Mouse (Mus musculus) retina, postnatal 1 day (tissue): Measurements from ENCODE around the gene Cep72.
A peak's percentile ranks its signal among the peaks of the same experiment; 100 is the strongest.
"Not testable (repeated sequence)": the region's sequence is repeated elsewhere in the genome, so short reads cannot be mapped to it uniquely, and the experiment has no call there.

Experiments
- DNase-seq: peaks from one replicate; pipeline ENCODE4 v3.0.0-alpha.2; 2012

Gene Cep72

DNA sequence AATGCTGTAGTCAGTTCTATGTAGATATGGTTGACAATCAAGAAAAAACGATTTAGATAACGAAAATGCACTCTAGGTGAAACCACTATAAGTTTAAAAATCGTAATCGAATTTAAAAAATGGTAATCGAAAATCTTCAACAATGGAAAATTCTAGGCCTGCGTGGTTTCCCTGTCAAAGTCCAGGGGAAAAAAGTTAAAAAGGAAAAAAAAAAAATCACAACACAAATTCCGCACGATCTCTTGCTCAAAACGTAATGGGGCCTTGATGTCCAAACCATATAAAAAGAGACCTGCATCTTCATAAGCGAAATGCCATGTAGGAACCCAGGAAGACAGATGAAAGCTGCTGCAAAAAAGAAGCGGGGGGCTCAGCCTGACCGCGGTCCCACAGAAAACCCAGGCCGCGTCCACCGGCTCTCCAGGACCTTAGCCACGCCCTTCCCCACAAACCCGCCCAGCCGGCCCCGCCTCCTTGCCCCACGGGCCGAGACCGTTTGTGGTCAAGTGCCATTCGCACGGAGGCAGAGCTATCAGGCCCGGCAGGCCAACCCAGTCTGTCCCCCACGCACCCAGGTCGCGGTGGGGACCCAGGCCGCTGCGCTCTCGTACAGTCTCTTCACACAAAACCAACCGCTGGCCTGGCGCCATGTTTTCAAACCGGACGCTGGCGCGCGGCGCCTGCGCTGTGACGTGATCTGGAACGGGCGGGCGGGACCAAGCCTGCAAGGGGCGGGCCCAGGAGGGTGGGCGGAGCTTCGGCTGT lies at the start of gene Cep72:
Gene Cep72, minus strand, starts transcription at position 687 of the 765 bp plus-strand sequence.
- peak; percentile 93 for DNase-seq

DNA sequence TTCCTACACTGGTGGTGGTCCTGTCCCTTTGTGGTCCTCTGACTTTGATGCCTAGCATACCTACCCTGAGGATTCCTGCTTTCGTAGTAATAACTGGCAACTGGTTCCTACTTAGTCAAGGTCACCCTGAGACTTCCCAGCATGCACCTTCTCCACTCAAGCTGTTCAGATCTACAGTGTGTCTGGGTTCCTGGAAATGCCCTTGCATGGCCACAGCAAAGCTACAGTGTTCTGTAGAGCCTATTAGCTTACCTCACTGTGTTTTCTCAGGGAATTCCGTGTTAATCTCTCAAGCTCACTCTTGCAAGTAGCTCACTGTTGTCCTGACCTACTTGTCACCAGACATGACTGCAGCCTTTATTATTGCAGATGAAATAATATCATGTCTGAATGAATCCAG lies 45.3 kb upstream of the Cep72 start:
- DNase-seq, result peak; percentile 12

DNA sequence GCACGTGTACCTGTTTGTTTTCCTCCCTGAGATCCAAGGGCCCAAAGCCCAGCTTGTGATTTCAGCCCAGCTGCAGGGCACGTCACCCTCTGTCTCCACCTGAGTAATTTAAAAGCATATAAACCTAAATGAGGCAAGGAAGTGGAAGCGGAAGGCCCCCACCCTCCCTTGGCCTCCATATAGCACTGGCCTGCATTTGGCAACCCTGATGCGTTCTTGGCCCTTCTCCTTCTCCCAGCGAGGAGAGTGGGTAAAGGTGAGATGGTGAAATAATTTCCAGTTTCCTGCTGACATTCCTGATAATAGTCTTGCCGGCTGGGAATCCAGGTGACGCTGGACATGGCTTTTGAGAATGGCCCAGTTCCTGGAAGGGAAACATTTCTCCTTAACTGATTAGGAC lies 42.3 kb upstream of the Cep72 start:
- DNase-seq, result no peak

DNA sequence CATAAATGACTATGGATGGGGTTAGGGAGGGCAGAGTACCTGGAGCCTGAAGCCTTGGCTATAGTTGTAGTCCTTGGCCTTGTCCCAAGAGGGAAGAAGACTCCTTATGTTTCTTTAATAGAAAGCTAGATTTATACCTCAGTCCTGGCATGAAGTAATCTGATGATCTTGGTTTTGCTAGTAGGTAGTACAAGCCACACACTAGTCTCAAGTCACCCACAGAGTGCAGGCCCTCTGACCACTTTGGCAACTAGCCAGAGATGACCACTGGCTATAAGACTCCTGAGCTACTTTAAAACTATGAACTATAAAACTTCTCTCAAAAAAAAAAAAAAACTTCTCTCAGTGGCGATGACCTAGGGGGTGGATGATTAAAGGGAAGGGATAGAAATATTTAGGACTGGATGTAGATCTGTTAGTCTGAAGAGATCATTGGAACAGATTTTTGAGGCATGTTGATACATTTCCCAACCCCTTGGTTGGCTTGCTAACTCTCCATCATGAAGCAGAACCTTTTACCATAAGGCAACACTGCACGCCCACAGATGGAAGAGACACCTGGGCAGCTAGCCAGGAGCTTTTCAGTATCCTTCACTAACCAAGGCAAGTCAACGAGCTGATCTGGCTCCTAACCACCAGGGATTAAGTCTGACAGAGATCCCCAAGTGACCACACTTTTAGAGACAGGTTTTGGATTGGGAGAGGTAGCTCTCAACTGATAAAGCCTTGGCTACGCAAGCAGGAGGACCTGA lies 40.9 kb upstream of the Cep72 start:
- no peak for DNase-seq

DNA sequence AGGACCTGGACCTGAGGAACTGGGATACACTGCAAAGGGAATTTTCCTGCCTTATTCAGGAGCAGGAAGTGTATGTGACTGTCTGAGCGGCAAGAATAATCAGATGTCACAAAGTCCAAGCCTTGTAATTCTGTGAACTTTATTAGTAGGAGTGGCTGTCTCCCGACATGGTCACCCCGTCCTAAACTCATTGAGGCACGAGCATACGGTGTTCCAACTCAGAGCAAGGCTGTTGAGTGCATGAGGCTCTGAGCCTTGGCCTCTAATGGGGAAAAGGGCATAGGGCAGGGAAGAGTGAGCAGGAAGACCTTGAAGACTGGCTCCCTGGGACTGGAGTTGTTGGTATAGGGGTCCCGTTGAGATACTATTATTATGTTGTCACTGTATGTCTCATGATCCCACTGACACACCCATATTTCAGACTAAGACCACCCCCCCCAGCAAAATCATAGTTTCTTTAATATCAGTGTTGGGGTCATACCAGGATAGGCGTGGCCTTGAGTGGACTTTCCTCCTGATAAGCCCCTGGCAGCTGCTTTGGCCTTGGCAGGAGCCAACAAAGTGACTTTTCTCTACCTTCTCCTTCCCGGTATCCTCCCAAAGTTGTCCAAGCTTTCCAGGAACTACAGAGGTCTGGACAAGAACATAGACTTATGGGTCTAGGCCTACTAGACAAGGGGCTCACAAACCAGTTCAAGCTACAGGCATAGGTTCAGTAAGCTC lies 40.2 kb upstream of the Cep72 start:
- no peak for DNase-seq

DNA sequence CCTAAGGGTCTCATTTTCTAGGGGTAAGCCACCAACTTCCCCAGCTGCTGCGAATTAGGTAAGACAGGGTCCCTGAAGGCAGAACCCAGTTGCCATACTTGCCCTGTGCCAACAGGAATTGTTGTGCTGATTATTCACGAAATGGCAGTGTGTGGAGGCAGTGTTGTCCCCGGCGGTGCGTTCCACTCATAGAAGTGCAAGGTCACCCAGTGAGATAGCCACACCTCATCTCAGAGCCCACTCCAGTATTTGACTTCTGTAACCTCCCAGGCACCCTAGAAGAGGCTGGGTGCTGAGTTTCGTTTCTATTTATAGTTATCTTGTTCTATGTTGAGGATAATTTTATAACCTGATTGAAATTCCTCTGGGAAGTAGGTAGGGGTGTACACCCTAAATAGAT lies 36.8 kb upstream of the Cep72 start:
- DNase-seq, result no peak

DNA sequence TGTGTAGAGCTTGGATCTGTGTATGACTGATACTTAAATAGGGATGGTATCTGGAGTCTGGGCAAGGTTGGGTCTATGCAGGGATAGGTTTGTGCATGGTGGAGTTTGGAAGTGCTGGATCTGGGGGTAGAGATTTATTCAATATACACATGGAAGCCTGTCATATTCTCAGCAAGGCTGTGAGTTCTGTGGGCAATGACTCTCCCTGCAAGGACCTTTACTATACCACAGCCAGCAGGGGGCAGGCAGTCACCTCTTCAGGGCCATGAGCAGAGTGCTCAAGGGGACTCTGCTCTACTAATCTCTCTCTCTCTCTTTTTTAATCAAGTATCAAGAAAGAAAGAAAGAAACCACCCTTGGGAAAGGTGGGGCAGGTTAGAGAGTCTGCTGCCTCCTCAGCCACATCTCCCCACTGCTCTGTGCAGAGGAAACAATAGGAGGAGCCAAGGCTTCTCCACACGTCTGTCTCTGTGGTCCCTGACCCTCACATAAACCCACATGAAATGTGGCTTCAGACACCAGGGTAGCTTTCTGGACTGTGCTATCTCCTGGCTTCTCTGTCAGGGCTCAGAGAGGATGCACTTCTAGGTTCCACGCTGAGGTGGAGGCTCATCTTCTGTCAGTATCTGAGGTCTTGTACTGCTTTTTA lies 34.7 kb upstream of the Cep72 start:
- DNase-seq, result peak; percentile 73

DNA sequence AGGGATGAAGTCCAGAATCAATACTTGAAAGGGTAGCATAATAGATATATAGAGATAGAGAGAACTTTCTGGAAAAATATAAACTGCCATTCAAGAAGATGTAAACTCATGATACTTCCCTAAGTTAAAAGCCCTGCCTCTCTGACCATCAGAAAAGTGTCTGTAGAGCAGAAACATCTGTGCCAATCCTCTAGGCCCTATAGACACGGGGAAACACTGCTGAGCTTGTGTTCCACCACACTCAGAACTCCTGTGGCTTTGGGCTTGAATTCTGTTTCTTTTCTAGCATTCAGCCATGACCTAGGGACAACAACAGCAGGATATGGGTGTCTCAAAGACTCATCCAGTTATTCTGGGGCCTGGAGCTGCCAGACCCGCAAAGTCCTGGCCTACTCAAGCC lies 33.8 kb upstream of the Cep72 start:
- DNase-seq, result no peak

DNA sequence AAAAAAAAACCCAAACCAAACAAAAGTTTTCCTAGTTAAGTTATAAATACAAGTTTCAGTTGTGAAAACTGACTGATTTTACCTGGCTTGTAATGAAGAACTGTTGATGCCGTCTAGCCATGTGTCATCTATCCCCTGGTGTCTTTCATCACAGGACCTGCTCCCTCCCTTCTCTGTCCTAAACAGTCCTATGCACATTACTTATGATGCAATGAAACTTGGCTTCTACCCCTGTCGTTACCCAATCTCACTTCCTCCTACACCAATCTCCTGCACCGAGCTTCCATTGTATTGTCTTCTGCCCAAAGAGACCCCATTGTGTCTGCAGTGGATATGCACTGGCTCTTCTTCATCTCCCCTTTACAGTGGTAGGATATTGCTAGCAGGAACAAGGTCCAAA lies 28.2 kb upstream of the Cep72 start:
- no peak for DNase-seq

DNA sequence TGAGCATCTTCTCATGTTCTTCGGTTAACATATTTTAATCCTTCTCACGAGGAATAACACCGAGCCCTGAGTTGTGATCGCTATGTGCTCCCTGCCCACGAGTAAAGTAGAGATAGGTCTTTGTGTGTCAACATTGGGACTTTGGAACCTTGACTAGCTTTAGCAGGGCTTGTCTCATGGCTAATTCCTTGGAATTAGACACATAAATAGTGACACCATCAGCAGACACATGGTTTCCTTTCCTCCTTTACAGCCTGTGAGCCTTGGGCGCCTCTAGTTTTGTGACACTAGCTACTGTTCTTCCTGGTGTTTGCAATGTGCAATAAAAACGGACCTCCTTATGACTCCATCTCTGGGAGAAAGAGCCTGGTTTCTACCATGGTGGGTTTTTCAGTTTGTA lies 11.3 kb upstream of the Cep72 start:
- DNase-seq, result no peak

DNA sequence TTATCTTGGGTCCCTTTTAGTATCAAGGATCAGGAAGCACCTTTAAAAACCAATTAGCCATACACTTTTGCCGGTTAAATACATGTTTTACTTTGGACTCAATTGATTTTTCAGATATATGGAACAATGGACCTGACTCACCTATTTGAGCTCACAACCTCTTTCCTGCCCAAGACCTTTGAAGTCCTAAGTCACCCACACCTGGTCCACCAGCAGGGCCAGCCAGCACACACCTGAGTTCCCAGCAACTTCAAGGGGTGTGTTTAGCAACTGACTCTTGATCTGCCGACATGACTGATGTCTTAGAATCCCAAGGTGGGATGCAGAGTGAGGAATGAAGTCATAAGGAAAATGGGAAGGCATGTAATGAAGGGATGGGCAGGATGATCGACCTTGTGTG lies 9.6 kb upstream of the Cep72 start:
- no peak for DNase-seq

DNA sequence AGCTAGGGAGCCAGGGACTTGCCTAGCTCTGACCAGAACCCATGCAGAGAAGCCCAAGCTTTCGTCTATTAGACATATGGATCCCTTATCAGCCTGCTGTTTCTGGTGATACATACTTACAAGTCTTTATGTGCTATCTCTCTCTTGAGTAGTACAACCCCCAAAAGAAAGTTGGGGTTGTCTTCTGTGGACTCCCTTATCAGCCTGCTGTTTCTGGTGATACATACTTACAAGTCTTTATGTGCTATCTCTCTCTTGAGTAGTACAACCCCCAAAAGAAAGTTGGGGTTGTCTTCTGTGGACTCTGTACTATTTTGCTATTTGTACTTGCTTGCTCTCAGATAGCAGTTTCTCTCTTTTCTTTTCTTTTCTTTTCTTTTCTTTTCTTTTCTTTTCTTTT lies 9.1 kb upstream of the Cep72 start:
- not testable (repeated sequence) for DNase-seq

DNA sequence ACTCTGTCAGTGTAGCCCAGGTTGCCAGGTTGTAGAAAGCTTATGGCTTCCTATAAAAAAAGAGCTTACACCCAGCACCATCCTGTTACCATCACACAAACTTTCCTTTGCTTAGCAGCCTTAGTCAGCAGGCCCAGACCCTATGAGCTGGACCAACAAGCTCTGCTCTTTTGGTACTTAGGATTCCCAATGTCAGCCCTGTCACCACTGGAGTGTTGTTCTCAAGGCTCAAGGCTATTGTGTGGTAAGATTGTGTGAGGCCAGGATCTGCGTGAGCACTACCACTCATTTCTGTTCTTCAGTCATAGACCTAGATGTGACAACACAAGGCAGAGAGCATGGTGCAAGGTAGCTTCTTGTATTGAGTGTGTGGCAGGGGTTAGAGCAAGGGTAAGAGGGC lies 4.5 kb upstream of the Cep72 start:
- no peak for DNase-seq

DNA sequence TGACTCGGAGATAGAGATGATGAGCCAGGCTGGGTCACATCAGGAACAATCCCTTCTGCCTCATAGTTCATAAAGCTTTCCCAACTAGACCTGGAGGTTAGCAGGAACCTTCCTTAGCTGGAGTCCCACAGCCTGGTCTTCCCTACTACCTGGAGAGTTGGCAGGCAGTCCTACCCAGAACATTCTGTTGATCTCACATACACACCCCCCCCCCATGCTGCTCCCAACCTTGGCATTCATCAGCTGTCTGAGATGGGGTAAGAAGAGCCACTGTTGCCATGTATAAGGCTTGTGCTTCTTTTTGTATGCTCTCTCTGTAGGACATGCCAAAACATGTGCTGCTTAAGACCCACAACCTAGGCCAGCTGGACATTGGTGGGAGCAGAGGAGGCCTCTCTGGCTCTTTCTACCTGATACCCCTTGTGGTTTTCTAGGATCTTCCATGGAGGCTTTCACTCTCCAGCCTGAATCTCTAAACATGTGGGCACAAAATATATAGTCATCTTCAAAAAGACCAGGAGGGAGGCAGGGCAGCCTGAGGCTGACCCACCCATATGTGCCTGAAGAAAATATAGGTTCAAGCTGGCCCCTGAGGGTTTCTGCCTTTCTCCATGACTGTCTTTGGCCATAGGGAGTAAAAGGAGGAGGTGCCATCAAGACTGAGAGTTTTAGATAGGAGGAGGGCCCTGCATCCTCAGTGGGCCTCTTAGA lies 1.4 kb upstream of the Cep72 start:
- no peak for DNase-seq

DNA sequence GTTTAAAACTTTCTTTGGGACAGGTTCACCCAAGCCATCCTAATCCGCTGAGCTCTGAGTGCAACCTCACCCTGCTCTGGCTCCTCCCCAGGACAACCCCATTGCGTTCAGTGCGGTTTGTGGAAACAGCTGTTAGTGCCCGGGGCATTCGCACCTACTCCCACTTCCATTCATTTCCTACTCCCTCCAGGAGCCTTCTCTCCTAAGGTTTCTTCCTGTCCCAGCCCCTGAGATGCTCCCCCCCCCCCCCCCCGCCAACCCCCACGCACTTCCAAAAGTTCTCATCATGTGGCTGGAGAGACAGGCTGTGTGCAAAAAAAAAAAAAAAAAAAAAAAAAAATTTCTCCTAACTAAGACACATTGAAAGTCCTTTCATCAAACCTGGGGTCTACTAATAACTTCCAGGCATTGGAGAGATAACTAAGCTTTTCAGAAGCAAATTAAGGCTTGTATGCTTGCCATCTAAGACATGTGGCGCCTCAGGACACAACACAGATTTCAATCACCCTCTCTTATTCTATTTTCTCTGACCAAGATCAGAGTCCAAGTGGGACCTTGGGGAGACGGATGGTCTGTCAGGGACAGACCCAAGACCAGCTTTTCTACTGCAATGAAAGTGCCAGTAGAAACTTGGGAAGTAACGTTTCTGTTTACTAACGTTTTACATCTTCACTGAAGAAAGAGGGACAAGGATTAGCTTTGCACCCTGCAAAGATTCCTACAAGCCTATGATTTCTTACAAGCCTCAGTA lies 454 bp upstream of the Cep72 start:
- DNase-seq, result no peak

DNA sequence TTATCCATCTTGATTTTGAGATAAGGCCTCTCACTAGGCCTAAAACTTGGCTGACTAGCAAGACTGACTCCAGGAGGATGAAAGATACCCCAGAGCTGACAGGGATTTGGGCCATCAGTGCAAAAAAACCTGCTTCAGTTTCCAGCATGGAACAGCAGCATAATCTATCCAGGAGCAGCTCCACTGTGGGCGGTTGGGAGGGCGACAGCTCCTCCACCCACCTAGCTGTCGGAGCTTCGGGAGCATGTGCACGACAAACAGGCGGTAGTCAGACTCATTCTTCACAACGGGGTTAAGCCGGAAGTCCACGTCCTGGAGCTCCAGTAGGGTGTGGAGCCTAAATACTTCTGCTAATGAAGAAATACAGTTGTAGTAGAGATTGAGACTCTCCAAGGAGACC lies 4.0 kb downstream of the Cep72 start:
- no peak for DNase-seq

DNA sequence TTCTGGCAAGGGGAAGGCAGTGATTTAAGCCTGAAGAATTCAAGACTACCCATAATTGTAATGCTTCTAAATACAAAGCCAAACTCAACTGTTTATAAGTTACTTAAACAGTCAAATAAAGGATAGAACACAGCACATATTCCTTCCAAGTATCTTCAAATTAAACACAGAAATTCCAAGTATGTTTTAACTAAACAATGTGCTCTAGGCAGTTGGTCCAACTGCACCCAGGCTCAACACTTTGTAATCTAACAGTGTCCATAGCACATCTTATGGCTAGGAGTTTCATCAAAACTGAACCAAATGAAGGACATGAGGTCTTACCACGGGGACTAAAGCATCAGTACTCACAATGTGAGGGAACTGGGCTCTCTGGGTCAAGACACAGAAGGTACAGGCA lies 5.9 kb downstream of the Cep72 start:
- DNase-seq, result no peak

DNA sequence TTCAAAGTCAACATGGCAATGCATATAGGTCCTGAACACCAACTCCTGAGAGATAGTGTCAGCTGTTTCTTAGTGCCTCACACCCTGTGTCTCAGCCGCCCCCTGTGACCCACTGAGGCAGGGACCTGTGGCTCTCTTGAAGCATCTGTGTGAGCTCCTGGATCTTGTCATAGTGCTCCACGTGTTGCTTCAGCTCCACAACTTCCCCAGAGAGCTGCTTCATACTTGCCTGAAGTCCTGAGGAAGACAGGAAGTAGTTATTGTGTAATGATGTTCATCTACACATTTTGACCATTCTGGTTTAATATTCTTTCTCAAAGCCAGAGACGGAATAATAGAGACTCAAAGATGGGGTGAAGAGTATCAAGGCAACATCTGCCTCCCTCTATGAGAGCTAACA lies 22.2 kb downstream of the Cep72 start:
- DNase-seq, result no peak

DNA sequence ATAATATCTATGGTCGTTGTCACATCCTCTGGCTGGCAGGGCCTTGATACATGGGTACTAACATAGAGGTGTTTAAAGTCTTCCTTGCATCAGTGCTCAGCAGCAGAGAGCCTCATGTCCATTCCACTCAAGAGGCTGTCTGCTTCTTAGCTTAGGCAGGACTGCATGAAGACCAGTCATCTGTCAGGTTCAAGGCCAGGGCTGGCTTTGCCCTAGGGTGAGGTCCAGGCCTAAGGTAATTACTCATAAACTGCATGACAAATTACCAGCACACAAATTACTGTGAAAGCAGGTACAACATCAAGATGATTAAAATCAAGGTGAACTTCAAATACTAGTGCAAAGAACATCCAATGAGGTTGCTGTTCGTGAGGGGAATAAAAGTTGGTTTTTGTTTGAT lies 26.3 kb downstream of the Cep72 start:
- DNase-seq, result no peak

DNA sequence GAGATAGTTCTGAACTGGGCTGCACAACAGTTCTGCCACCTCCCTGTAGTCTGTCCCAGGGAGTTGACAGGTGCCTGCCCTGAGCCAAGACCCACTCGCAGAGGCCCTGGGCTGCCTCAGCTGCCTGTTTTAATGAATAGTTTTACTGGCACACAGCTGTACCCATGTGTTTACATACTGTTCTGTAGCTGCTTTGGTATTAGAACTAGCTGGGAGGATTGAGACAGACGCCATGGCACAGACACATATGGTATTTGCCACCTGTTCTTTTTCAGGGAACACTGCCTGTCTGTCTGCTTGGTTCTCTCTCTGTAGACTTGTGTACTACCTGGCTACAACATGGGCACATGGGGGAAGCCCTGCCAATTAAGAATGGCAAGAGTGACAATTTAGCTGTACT lies 27.3 kb downstream of the Cep72 start:
- DNase-seq, result no peak

DNA sequence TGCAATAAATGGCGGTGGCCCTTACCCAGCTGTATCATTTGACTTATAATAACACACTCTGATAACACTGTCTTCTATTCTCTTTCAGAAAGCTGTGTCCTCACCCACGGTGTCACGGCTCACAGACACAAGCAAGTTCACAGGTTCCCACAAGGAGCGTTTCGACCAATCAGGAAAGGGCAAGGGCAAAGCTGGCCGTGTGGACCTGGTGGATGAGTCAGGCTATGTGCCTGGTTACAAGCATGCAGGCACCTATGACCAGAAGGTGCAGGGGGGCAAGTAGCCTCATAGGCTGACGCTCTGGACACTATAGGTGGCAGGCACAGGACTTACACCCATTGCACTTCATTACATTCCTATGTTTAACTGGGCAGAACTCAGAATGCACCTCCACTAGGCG lies 31.0 kb downstream of the Cep72 start:
- DNase-seq, result no peak

DNA sequence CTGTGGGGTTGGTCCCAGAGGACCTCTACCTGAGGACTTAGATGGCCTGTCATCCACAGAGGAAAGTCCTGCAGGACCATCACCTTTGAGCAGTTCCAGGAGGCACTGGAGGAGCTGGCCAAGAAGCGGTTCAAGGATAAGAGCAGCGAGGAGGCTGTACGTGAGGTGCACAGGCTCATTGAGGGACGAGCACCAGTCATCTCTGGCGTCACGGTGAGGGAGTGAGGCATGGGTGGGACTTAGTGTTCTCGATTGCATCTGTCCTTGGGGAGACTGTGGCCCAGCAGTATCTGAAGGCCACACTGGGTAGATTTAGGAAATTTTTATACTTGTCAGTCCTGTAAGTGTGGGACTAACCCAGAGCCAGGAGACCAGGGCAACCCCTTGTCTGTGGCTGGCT lies 31.4 kb downstream of the Cep72 start:
- DNase-seq, result no peak
